Mouse (Mus musculus) fibroblast of lung, adult 2 months (primary cell): ENCODE measurements at regions not wholly inside any gene's neighbourhood (a gene's known extent, or its start where the extent isn't known, plus 50 kb on each side); places are given as distances from the start of the nearest gene placed in this dataset.

Experiments
- DNase-seq: peaks from one replicate; pipeline ENCODE4 v3.0.0-alpha.2; 2011; ENCODE audit warnings: low read depth

DNA sequence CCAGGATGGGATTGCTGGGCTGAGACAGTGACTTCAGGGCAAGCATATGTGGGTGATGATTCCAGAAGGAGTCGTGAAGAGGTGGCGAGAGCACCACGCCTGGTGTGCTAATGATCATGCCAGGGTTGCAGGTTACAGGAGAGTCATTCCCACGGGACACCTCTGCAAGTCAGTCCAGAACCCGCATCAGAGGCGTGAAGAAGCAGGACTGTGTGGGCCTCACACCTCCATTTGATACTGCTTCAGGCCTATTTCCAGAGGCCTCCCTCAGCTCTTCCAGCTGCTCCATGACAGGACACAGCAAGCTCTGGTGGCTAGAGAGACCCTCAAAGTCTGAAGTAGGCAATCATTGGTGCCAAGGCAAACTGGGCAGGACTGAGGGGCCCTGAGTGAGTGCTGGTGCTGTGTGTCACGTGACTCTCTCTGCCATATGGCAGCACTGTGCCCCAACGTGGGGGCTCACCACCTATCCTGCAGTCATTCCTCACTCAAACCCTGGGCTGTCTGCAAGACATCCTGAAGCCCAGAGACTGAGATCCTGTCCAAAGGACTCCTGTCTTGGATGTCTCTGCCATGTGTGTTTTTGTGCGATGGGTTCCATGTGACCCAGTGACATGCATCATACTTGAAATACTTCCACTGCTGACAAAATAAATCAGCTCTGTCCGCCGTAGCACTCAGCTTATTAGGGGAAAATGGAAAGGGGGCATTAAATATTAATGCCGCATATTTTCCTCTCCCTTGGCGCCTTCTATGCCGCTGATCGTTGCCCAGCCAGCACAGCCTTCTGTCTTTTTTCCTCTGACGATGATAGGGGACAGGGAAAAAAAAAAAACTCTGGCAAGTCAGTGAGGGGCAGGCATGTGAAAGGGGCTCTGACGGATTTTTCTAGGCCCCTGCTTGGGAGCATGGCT lies 247.6 kb upstream of the Habp2 start:
- DNase-seq = no peak

DNA sequence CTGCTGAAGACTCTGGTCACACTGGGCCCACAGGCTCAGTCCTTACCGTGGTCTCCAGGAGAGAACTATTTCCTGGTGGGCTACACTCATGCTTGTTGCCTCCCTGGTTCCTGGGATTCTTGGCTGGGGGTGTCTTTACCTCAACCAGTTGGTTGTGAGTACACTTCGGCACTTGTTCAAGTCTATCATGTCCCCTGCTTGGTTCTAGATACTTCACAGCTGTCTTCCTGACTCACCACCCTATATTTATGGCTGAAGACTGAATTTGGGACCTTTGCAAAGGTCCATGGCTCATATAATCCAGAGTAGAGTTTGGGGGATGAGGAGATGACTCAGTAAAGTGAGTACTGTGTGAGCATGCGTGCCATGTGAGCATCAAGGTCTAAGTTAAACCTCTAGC lies 245.0 kb upstream of the Habp2 start:
- no peak for DNase-seq

DNA sequence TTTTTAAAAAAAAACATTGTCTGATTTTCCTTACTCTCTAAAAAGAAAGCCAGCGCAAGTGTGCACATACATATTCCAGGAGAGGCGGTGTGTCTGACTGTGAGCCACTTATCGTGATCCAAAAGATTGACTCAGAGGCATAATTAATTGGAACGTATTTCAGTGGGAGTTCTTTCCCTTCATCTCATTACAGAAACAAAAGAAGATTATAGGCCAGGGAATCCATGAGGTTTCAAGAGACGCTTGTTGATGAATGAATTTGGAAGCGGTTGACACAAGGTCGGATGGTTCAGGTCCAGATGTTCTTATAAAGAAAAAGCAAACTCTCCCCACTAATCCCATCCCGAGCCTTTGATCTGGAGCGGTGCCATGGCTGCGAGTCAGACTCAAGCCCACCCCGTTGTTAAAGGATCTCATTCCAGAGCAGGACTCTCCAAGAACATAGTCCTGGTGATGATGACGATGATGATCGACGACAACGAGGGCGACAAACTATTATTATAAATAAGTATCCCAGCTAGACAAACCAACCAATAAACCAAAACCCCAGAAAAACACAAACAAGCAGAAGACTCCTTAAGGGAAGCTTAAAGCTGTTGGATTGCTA lies 240.1 kb upstream of the Habp2 start:
- no peak for DNase-seq

DNA sequence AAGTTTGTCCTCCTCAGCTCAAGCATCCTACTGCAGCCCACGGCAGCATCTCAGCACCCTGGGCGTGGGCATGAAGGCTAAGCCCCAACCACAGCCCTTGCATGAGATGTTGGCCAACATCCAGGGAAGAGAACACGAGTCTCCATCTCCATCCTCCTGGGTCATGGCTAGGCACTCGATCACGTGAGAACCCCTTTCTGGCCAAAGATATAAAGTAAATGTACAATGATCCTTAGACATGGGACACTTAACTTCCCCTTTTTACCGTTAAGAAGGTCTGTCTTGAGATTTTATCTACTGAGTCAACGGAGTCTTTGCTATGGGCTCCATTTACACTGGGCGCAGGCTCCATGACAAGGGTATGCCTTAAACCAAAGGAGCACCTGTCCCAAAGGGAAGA lies 232.8 kb upstream of the Habp2 start:
- DNase-seq = no peak

DNA sequence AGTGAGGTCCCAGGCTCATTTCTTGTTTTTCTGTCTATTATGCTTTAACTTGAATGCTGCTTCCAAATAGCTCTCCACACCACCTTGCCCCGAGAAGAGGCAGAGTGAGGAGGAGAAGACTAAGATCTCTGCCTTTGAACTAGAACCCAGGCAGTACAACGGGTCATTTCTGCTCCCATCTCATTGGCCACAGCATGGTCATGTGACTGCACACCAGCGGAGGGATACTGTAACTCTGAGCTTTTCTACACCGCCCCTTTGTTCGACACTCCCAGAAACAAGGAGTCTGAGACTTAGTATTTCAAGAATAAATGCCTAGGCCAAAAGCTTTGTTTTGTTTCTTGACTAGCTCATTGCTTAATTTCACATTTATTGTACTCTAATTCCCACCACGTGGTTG lies 230.5 kb upstream of the Habp2 start:
- no peak for DNase-seq

DNA sequence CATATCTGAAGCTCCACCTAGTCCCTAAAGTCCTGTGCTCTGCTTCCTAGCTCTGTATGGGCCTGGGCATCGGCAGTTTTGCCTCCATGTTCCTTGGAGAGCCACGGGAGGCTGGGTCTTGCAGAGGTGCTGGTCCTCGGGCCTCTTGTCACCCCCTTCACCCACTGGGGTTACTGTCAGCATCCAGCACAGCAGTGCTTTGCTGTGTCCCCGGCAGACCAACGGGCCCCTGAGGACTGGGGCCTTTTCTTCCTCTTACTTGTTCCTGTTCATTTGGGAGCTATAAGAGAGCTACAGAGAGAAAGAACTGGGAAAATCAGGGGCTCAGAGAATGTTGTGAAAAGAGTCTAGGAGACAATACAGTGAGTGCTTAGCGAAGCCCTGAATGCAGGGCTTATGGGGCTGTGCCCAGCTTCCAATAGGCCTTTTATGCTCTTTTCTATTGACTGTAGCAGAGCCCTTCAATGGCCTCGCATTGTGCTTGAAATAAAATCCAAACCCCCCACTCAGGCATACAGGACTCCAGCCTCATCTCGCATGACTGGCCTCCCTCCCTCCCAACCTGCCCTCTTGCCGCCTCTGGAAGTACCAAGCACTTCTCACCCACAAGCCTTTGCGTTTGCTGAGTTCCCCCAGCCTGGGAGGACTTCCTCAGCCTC lies 224.9 kb upstream of the Habp2 start:
- no peak for DNase-seq

DNA sequence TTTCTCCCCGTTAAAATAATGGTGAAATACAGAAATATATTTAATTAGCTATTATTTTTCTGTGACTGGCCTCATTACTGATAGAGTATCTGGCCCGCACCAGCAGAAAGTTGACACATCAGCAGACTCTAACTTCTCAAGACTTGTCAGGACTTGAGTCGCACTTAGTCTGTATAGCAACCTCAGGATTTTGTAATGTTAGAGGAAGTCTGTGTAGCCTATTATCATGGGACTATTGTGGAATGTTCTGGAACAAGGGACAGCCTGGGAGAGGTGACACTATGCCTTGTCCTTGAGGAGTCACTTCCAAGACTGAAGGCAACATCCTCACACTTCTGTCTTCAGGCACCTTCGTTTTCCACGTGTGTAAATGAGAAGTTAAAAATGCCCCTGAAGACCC lies 223.8 kb upstream of the Habp2 start:
- DNase-seq = no peak

DNA sequence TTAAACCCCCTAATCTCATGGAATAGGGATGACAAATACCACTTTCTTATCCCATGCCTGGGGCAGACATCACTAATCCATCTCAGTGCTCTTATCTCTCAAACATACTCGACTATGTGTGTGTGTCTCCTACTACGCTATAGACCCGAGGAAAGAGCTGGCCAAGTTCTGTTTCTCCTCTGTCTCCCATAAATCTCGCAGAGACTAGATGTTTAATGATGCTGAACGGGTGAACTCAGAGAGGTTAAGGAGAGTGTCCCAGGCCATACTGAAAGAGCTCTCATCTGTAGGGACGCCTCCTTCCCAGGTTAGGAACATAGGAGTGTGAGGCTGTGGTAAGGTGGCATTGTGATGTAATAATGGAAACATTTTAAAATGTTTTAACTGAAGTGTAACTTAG lies 221.2 kb upstream of the Habp2 start:
- no peak for DNase-seq

DNA sequence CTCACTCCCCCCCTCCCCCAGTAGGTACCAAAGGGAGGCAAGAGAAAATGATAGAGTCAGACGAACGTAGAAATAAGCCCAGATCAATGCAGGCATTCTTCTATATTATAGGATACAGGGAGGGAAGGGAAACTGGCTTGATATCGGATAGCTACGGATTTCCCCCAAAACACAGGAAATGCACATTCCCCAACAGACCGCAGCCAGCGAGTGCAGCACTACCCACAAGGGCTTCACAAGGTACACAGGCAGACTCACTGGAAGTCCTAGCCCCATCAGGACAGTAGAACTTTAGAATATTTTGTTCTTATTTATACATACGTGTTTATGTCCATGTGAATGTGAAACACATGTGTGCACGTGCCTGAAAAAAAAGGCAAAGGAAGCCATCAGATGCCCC lies 218.8 kb upstream of the Habp2 start:
- DNase-seq = no peak

DNA sequence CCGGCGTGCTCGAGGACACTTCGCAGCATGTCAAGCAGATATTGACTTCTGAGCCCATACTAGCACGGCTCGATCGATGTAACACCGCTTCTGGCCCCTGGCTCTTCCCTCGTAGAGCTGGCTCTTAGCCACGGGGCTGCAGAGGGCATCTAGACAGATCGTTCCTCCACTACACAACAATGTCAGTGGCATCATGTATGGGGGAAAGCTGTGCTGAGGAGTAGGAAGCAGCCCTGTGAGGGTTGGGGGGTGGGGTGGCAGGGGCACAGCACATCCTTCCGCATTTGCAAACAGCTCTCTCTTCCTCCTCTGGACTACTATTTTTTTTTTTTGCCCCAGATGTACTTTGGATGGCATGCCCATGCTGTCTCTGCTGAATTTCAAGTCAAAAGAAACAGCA lies 218.1 kb upstream of the Habp2 start:
- no peak for DNase-seq

DNA sequence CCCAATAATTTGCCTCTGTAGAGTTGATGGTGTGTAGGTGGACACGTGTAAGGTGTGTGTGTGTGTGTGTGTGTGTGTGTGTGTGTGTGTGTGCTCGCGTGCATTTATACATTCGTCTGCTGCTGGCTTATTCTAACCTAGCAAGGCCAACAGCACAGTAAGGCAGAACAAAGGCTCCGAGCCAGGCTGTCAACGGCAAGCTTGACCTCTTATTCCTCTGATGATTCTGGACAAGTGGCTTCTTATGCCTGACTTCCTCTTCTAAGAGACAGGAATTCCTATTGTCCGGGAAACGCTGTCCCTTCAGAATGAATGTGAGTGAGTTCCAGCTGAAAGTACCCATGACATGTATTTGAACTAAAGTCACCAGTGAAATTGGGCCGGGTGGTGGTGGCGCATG lies 217.7 kb upstream of the Habp2 start:
- no peak for DNase-seq

DNA sequence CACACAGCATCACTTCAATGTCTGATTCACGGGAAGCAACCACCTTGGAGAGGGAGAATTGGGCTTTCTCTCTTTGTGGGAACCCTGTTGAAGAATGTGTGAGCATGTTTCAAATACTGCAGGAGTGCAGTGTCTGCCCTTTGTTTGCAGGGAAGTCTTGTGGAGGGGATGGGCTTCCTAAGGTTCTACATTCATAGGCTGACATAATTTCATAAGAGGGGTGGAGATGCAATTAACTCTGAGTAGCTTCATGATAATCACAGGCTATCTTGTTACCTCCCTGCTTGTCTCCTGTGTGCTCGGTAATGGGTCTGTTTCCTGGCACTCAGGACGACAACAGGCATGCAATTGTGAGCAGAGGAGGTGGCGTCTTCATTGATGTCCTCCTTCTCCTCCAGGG lies 215.6 kb upstream of the Habp2 start:
- no peak for DNase-seq

DNA sequence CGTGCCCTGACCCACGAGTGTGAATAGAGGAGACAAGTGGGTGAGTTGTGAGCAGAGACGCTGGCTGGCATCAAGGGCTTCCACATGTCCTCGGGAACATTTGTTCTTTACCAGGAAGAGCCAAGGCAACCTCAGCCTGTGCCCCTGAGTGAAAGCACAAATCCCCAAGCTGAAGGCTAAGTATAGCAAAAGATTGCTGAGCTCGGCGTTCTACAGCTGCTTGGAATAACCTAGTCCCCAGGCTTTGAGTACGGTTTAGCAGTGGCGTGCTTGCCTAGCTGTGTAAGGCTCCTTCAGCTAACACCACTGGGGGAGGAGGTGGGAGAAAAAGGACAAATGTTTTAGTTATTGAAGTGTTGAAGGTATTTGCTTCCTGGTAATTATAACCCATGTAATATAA lies 210.8 kb upstream of the Habp2 start:
- no peak for DNase-seq

DNA sequence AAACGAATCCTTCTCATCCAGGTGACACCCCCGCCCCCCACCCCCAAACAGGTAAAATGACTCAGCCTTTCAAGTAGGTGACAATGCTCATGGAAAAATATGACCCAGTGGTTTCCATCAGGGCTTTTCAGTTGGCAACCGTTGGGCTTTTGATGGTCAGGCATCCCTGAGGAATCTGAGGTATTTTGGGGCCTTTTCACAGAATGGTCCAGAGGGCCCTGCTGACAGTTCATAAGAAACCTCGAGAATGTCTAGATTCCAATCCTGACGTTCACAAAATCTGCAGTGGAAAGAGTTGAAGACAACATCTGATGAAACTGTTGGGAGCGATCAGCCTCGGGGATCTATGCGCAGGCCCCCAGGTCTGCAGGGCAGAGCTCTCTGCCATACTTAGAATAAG lies 209.4 kb upstream of the Habp2 start:
- DNase-seq = no peak

DNA sequence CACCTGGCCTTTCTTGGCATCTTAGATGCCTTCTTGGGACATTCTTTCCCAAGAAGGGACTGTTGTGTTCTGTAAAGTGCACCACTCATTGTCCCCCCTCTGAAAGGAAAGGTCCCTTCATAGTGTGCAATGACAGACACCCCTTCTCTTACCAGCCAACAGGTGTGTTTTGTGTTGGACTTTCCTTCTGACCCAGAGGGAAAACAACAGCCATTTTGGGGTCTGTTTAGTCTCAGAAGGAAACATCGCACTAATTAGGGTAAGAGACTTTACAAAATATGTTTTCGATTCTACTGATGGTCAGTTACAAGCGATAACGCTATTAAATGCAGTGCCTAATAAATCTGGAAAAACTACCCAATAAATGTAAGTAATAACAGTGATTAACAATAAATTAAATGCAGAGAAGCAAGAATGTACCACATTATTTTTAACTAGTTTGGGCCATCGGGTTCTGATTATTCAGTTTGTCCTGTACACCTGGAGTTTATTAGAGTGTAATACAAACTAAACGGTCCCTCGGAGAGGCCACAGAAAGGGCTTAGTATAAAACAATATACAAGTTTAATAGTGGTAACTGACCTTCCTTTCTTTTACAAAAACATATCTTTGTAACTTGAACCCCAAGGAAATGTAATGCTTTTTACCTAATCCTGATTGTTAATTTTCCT lies 200.4 kb upstream of the Habp2 start:
- no peak for DNase-seq

DNA sequence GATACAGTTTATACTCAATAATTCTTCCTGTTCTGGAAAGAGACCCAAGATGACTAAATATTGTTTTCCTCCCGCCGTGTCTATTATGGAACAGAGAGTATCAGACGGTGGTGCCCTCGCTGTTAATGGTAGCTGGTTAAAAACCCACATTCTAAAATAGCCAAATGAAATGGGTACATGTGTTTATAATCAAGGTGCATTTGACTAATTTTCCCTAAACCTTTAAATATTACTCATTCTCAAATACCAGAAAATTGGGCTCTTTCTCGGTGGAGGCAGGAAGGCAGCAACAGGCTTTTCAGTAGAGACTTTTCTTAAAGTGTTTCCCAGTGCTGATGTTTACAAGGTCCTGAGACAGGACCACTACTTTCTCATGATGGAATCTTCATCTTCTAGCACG lies 199.8 kb upstream of the Habp2 start:
- DNase-seq = no peak

DNA sequence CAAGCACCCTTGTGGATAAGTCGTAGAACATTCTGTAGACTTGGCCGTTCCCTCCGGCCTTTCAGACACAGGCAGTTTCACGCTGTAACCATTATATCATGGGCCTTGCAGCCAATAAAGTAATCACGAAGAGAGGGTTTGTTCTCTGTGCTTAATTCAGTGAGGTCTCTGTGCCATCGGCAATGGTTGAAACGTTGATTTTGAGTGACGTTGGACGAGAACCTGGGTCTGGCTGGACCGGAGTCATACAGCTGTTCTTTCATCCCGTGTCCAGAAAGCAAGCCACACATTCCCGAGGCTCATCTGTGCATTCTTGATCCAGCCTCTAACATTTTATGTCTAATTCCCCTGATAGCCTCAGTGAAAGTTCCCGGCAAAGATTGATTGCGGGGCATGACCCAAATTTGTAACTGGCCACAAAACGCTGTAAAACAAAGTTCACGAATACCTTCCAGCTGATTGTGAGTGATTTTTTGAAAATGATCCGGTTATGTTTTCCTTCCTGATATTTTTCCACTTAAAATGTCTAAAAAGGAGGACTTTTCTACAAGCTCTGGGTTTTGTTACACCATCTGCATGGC lies 197.1 kb upstream of the Habp2 start:
- DNase-seq = no peak

DNA sequence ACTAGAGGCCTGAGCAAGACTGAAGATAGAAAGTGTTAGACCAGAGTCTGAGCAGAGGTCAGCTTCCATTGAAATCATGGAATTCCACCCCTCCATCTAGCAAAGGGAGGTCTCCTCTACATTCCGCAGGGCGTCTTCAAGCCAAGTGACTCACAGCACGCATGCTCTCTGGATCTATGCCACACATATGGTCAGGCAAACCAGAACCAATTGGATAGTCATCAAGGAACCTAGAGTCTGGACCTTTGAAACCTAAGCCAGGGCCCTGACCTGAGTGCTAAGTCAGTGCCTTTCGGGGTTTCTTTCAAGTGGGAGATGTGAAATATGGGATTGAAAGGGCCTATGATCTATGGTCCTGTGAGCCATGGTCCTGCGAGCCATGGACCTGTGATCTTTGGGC lies 195.4 kb upstream of the Habp2 start:
- DNase-seq = no peak

DNA sequence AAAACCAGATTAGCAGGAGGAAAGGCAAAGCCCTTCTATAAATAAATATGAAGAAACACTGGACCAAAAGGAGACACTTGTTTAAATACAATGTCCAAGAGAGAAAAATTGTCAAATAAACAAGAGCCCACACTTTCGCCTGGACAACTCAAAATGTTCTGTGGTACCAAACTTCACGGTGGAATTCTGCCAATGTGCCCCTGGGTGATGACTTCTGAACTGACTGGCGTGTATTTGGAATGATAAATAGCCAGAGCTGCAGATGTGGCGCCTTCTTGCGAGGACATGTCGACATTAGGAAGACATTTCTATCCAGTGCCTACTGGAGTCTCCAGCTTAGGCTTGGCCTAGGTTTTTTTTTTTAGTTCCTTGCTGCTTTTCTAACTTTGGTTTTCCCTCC lies 191.1 kb upstream of the Habp2 start:
- no peak for DNase-seq

DNA sequence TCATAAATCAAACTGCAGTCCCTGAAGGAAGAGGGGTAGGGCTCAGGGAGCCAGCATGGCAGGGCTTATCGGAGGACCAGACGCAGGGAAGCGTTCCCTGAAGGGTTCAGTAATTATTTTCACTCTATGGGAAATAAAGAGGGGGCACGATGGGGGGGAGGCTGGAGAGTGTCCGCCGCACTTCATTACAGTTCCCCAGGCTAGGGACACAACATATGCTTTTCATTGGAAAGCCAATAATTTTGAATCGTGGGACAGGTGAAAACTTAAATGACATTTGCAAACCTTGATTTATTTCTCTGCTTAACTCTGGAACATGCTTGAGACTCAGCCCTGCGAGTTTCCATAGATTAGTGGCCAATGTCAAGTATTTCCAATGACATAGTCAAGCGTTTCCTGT lies 187.2 kb upstream of the Habp2 start:
- DNase-seq = no peak

DNA sequence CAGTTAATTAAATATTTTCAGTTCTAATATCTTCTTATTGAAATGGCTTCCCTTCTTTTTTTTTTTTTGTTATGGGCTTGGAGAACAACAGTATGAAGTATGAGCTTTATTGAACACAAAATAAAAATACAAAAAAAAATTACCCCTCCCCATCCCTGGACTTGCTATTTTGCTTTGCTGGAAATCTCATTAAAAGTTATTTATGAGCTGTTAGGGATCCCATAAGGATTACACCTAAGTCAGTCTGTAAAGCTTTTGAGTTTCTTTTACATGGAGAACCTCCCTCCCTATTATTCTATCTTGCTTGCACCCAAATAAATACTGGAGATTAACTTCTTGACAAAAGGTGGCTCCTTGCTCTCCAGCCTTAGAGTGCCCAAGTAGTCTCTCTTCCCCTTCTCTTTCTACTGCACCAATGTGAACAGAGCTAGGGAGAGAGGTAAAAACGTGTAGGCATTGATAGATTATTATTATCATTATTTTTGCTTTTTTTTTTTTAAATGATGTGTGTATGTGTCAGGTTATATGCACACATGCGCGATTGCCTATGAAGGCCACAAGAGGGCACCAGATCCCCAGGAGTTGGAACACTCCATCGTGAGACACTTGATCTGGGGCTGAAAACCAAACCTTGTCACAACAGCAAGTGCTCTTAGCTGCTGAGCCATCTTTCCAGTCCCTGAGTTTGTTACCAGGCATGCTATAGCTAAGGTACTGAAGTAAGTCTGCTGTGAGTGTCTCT lies 186.6 kb upstream of the Habp2 start:
- DNase-seq = no peak
